Mouse (Mus musculus) forebrain, embryonic 14.5 days (tissue): ENCODE measurements at regions not wholly inside any gene's neighbourhood (a gene's known extent, or its start where the extent isn't known, plus 50 kb on each side); places are given as distances from the start of the nearest gene placed in this dataset.

Experiments used
- ATAC-seq: fragments of 200-750 bp; cut with Nextera tagmentation; 2 replicates; pipeline ENCODE4 v1.8.0; 2017; ENCODE audit warnings: mild to moderate bottlenecking, moderate library complexity
- DNase-seq: peaks from one replicate; pipeline ENCODE4 v3.0.0-alpha.2; 2015; ENCODE audit warnings: low spot score
- H3K27ac ChIP-seq: fragments of 300-500 bp; sonication (generic); 2 replicates; pipeline ENCODE4 v1.5.1; 2014; ENCODE audit warnings: low read depth, mild to moderate bottlenecking, control low read depth, low read length, moderate library complexity
- H3K27me3 ChIP-seq: fragments of 300-500 bp; sonication (generic); replicated peaks from 2 replicates; pipeline ENCODE4 v1.6.1; 2014; ENCODE audit warnings: low read length, control low read depth, mixed read lengths; ENCODE audit not compliant: control insufficient read depth, insufficient read depth
- H3K36me3 ChIP-seq: fragments of 300-500 bp; sonication (generic); 2 replicates; pipeline ENCODE4 v1.6.1; 2014; ENCODE audit warnings: low read length, control low read depth; ENCODE audit not compliant: control insufficient read depth, insufficient read depth
- H3K4me1 ChIP-seq: fragments of 300-500 bp; sonication (generic); 2 replicates; pipeline ENCODE4 v1.6.1; 2014; ENCODE audit warnings: antibody characterized with exemption, low read length, control low read depth; ENCODE audit not compliant: control insufficient read depth, insufficient read depth
- H3K4me2 ChIP-seq: fragments of 300-500 bp; sonication (generic); 2 replicates; pipeline ENCODE4 v1.6.1; 2014; ENCODE audit warnings: mild to moderate bottlenecking, control low read depth, low read length
- H3K4me3 ChIP-seq: fragments of 300-500 bp; sonication (generic); 2 replicates; pipeline ENCODE4 v1.5.1; 2014; ENCODE audit warnings: low read depth, low read length, control low read depth
- H3K9ac ChIP-seq: fragments of 300-500 bp; sonication (generic); 2 replicates; pipeline ENCODE4 v1.6.1; 2014; ENCODE audit warnings: mild to moderate bottlenecking, low read length, control low read depth, moderate library complexity
- H3K9me3 ChIP-seq: fragments of 300-500 bp; sonication (generic); replicated peaks from 2 replicates; pipeline ENCODE4 v1.6.1; 2016; ENCODE audit warnings: low read length, control low read depth, mixed read lengths; ENCODE audit not compliant: control insufficient read depth
- WGBS: fragments of 180-500 bp; shearing (Covaris S2); extraction: QIAGEN DNeasy Blood & Tissue Kit; methylation state at CpG from one replicate; pipeline ENCODE4 v1.1.7; 2014; 5-methylcytosine and 5-hydroxymethylcytosine counted together

GRCm38 (mm10) chr19:49115484-49115883 lies 909.7 kb downstream of the Sorcs3 start:
- no peaks in the 10 kb centered on the region for H3K27me3 ChIP-seq
- H3K4me1 ChIP-seq, result no peaks in the 10 kb centered on the region
- H3K36me3 ChIP-seq, result no peaks in the 10 kb centered on the region
- no peak overlapping the region for H3K27ac ChIP-seq
- 29% methylated on average over 1 of the region's 1 CpGs for WGBS
- H3K9me3 ChIP-seq, result no peaks in the 10 kb centered on the region
- H3K4me2 ChIP-seq, result no peak overlapping the region
- DNase-seq, result no peak
- H3K9ac ChIP-seq, result no peak overlapping the region
- H3K4me3 ChIP-seq, result no peak overlapping the region
- no peak for ATAC-seq

GRCm38 (mm10) chr19:49131664-49132063 lies 925.8 kb downstream of the Sorcs3 start:
- DNase-seq, result peak; percentile 40

GRCm38 (mm10) chr19:49172078-49172477 lies 966.3 kb downstream of the Sorcs3 start:
- no peak overlapping the region for H3K4me2 ChIP-seq
- no peak overlapping the region for H3K27ac ChIP-seq
- no peaks in the 10 kb centered on the region for H3K36me3 ChIP-seq
- H3K9me3 ChIP-seq, result no peaks in the 10 kb centered on the region
- H3K9ac ChIP-seq, result no peak overlapping the region
- no peaks in the 10 kb centered on the region for H3K4me1 ChIP-seq
- ATAC-seq (no peak), DNase-seq (no peak)
- H3K4me3 ChIP-seq, result no peak overlapping the region
- H3K27me3 ChIP-seq, result no peaks in the 10 kb centered on the region
- 87% methylated on average over 2 of the region's 2 CpGs for WGBS

More at GRCm38 (mm10) chr19:49131664-49132063, 925.8 kb downstream of the Sorcs3 start:
- Histone ChIP-seq H3K36me3 (no peaks in the 10 kb centered on the region), H3K27me3 (no peaks in the 10 kb centered on the region), H3K4me1 (no peaks in the 10 kb centered on the region), H3K27ac (no peak overlapping the region), H3K9me3 (no peaks in the 10 kb centered on the region), H3K9ac (no peak overlapping the region), H3K4me3 (no peak overlapping the region), H3K4me2 (no peak overlapping the region)
- ATAC-seq, result 0 out of 2 replicates have a peak, but pooled peaks have one; percentile 18
- WGBS, result 3% methylated on average over 4 of the region's 4 CpGs

- Histone ChIP-seq H3K4me1 (no peaks in the 10 kb centered on the region), H3K9me3 (no peaks in the 10 kb centered on the region), H3K4me3 (no peak overlapping the region), H3K27me3 (no peaks in the 10 kb centered on the region), H3K36me3 (no peaks in the 10 kb centered on the region), H3K27ac (no peak overlapping the region), H3K9ac (no peak overlapping the region), H3K4me2 (no peak overlapping the region)
- no peak for ATAC-seq
- DNase-seq, result no peak
- 57% methylated on average over 3 of the region's 3 CpGs for WGBS
Observed at GRCm38 (mm10) chr19:49207971-49208370, 1002.1 kb downstream of the Sorcs3 start.

- Histone ChIP-seq H3K9ac (no peak overlapping the region), H3K4me2 (no peak overlapping the region), H3K27me3 (no peaks in the 10 kb centered on the region), H3K27ac (no peak overlapping the region), H3K36me3 (no peaks in the 10 kb centered on the region), H3K4me3 (no peak overlapping the region), H3K9me3 (no peaks in the 10 kb centered on the region), H3K4me1 (no peaks in the 10 kb centered on the region)
- ATAC-seq, result no peak
- 70% methylated on average over 2 of the region's 2 CpGs for WGBS
- DNase-seq, result no peak
Observed at GRCm38 (mm10) chr19:49242601-49243000, 1036.8 kb downstream of the Sorcs3 start.

- Histone ChIP-seq H3K27me3 (no peaks in the 10 kb centered on the region), H3K4me3 (no peak overlapping the region), H3K4me1 (no peaks in the 10 kb centered on the region), H3K27ac (no peak overlapping the region), H3K9ac (no peak overlapping the region), H3K9me3 (no peaks in the 10 kb centered on the region), H3K36me3 (no peaks in the 10 kb centered on the region), H3K4me2 (no peak overlapping the region)
- 29% methylated on average over 3 of the region's 3 CpGs for WGBS
- ATAC-seq (peak; percentile 26; the same call in 1 of the 2 replicates), DNase-seq (peak; percentile 27)
Observed at GRCm38 (mm10) chr19:49245114-49245714, 1039.4 kb downstream of the Sorcs3 start.

GRCm38 (mm10) chr19:49264616-49265015 lies 1058.8 kb downstream of the Sorcs3 start:
- no peaks in the 10 kb centered on the region for H3K27me3 ChIP-seq
- no peak overlapping the region for H3K4me2 ChIP-seq
- ATAC-seq (no peak), DNase-seq (peak; percentile 67)
- no peak overlapping the region for H3K4me3 ChIP-seq
- no peaks in the 10 kb centered on the region for H3K4me1 ChIP-seq
- 74% methylated on average over 1 of the region's 1 CpGs for WGBS
- H3K9ac ChIP-seq, result no peak overlapping the region
- H3K36me3 ChIP-seq, result no peaks in the 10 kb centered on the region
- H3K27ac ChIP-seq, result no peak overlapping the region
- H3K9me3 ChIP-seq, result no peaks in the 10 kb centered on the region

- Histone ChIP-seq H3K27ac (no peak overlapping the region), H3K9me3 (no peaks in the 10 kb centered on the region), H3K4me3 (no peak overlapping the region), H3K4me2 (no peak overlapping the region), H3K36me3 (no peaks in the 10 kb centered on the region), H3K9ac (no peak overlapping the region), H3K4me1 (no peaks in the 10 kb centered on the region), H3K27me3 (no peaks in the 10 kb centered on the region)
- ATAC-seq, result no peak
- DNase-seq, result no peak
- 69% methylated on average over 8 of the region's 8 CpGs for WGBS
Observed at GRCm38 (mm10) chr19:49267864-49268480, 1062.1 kb downstream of the Sorcs3 start.

- Histone ChIP-seq H3K27me3 (no peaks in the 10 kb centered on the region), H3K9ac (no peak overlapping the region), H3K27ac (no peak overlapping the region), H3K9me3 (no peaks in the 10 kb centered on the region), H3K4me2 (no peak overlapping the region), H3K4me3 (no peak overlapping the region), H3K36me3 (no peaks in the 10 kb centered on the region), H3K4me1 (no peaks in the 10 kb centered on the region)
- no peak for ATAC-seq
- 61% methylated on average over 8 of the region's 8 CpGs for WGBS
- DNase-seq, result no peak
Observed at GRCm38 (mm10) chr19:49282626-49283261, 1076.9 kb downstream of the Sorcs3 start.
